Comparison of ENCODE assay signal across 25 mouse cellular contexts in genomic region chr17:22888302-22888701, GRCm38 (mm10). TPM values are rescaled to one million over a fixed set of nuclear protein-coding genes. Genes with fewer than 3 reads are reported as not detected.
"Had no signal": no experiment of that assay in that cellular context is flagged by ENCODE, and none has a peak within 500 bp of the region (broad histone marks: within the 10 kb centered on the region; RNA-seq: fewer than 3 reads in every experiment).

No protein-coding gene starts in this region.

- ATAC-seq: liver, embryonic 12.5 days; liver, postnatal 0 days; lung, postnatal 0 days; midbrain, embryonic 13.5 days; midbrain, embryonic 15.5 days; midbrain, embryonic 16.5 days had no signal

- DNase-seq: left cerebral cortex, postnatal 4 days; liver; liver, embryonic 13.5 days; liver, postnatal 0 days; lung, adult 18-20 months; lung, adult 2 months; lung, embryonic 14.5 days; lung, postnatal 10 days; lung, postnatal 14 days; lung, postnatal 36 days; lung, postnatal 4 days; midbrain, embryonic 14.5 days had no signal

RNA-seq across cellular contexts. Expression of gene Vmn2r113, which starts 54.5 kb away (rescaled TPM):
- total RNA-seq: left cerebral cortex, postnatal 10 days; left cerebral cortex, postnatal 14 days; left cerebral cortex, postnatal 25 days; left cerebral cortex, postnatal 36 days; left cerebral cortex, postnatal 4 days; liver, adult 2 months; megakaryocyte, adult 5-6 weeks; midbrain, postnatal 0 days; monocyte, adult 5-6 weeks had no signal
